Mouse (Mus musculus) kidney, adult 11 months (tissue): Measurements from ENCODE around the gene Ptpn18.

Experiments used
- DNase-seq: peaks from one replicate; pipeline ENCODE4 v3.0.0; 2022

The Ptpn18 gene

GRCm38 (mm10) chr1:34518259-34518658 lies 58.7 kb downstream of the Ptpn18 start:
- no peak for DNase-seq

- no peak for DNase-seq
Measured at GRCm38 (mm10) chr1:34522205-34522849, 62.8 kb downstream of the Ptpn18 start.

- no peak for DNase-seq
Measured at GRCm38 (mm10) chr1:34522850-34523244, 63.3 kb downstream of the Ptpn18 start.

- DNase-seq = no peak
Measured at GRCm38 (mm10) chr1:34523647-34524046, 64.1 kb downstream of the Ptpn18 start.
